In genomic region chr8:47693119-47693518, GRCm38 (mm10) we compare ENCODE assay signal across 10 mouse cellular contexts. TPM values are rescaled to one million over a fixed set of nuclear protein-coding genes. Genes with fewer than 3 reads are reported as not detected.
DNase-seq lines count a peak whose midpoint lies in the region; ATAC-seq lines count a peak whose summit lies in the region.
"Had no signal": no experiment of that assay in that cellular context is flagged by ENCODE, and none has a peak within 500 bp of the region (broad histone marks: within the 10 kb centered on the region; RNA-seq: fewer than 3 reads in every experiment).

No protein-coding gene starts in this region.

- WGBS in hindbrain, embryonic 11.5 days, result 38% methylated on average over 2 of the region's 2 CpGs
- WGBS in hindbrain, embryonic 12.5 days, result 25% methylated on average over 2 of the region's 2 CpGs

- no peak overlapping the region for H3K9ac ChIP-seq in hindbrain, embryonic 11.5 days (ENCODE audit: low read depth, low read length)
- no peak overlapping the region for H3K9ac ChIP-seq in hindbrain, embryonic 12.5 days
- H3K9ac ChIP-seq: embryonic facial prominence, embryonic 15.5 days had no signal

- H3K36me3 ChIP-seq in hindbrain, embryonic 11.5 days (ENCODE audit: control insufficient read depth, insufficient read depth, low read length), result no peaks in the 10 kb centered on the region
- H3K36me3 ChIP-seq in hindbrain, embryonic 12.5 days, result no peaks in the 10 kb centered on the region
- H3K36me3 ChIP-seq: embryonic facial prominence, embryonic 15.5 days had no signal

- 0 out of 2 replicates have a peak, but pooled peaks cover 3% of the 10 kb centered on the region for H3K27me3 ChIP-seq in hindbrain, embryonic 11.5 days (ENCODE audit: control insufficient read depth, insufficient read depth, low read length)
- peaks cover 8% of the 10 kb centered on the region; the same call in 1 of the 2 replicates for H3K27me3 ChIP-seq in hindbrain, embryonic 12.5 days
- H3K27me3 ChIP-seq: embryonic facial prominence, embryonic 15.5 days; megakaryocyte, embryonic 14.5 days had no signal

- no peaks in the 10 kb centered on the region for H3K4me1 ChIP-seq in hindbrain, embryonic 11.5 days (replicated peaks; ENCODE audit: control insufficient read depth, insufficient read depth, low read length)
- H3K4me1 ChIP-seq in hindbrain, embryonic 12.5 days, result peaks cover 7% of the 10 kb centered on the region; the same call in 1 of the 2 replicates
- H3K4me1 ChIP-seq: embryonic facial prominence, embryonic 15.5 days had no signal

- DNase-seq in hindbrain, embryonic 11.5 days (ENCODE audit: low spot score), result peak; percentile 90
- DNase-seq in ZHBTc4 (ENCODE audit: low read depth, low spot score), result peak; percentile 80
- peak; percentile 88 to 96 for DNase-seq in cerebellum, postnatal 14 days
- DNase-seq in heart, postnatal 25 days (ENCODE audit: low spot score), result peak; percentile 27
- DNase-seq in left cerebral cortex, postnatal 36 days (ENCODE audit: low spot score in 2 of 2), result peak; percentile 50 to 64
- peak; percentile 13 for DNase-seq in ovary, adult 18-20 months (ENCODE audit: low spot score)
- peak; percentile 17 to 25 for DNase-seq in thymus, adult 18-20 months

- intact Hi-C loops in heart, postnatal 25 days (cut with DNase I), result loop anchor here (5.0 kb wide), 2 partner anchors 141 to 156 kb away; no protein-coding TSS in a partner anchor
- intact Hi-C loops in left cerebral cortex, postnatal 36 days (cut with DNase I), result loop anchor here (5.0 kb wide), 2 partner anchors 136 to 161 kb away; partner anchors contain the start of genes Rwdd4a and Trappc11

- H3K9me3 ChIP-seq in hindbrain, embryonic 11.5 days (ENCODE audit: control insufficient read depth, low read length), result no peaks in the 10 kb centered on the region
- H3K9me3 ChIP-seq in hindbrain, embryonic 12.5 days (replicated peaks), result peaks cover 7% of the 10 kb centered on the region; the same call in 1 of the 2 replicates
- H3K9me3 ChIP-seq: embryonic facial prominence, embryonic 15.5 days had no signal

- no peak overlapping the region for H3K27ac ChIP-seq in hindbrain, embryonic 11.5 days (ENCODE audit: low read depth, low read length)
- no peak overlapping the region for H3K27ac ChIP-seq in hindbrain, embryonic 12.5 days
- H3K27ac ChIP-seq: embryonic facial prominence, embryonic 15.5 days had no signal

- no peak overlapping the region for H3K4me3 ChIP-seq in hindbrain, embryonic 11.5 days (ENCODE audit: low read depth, low read length)
- H3K4me3 ChIP-seq in hindbrain, embryonic 12.5 days, result no peak overlapping the region
- H3K4me3 ChIP-seq: embryonic facial prominence, embryonic 15.5 days; megakaryocyte, embryonic 14.5 days had no signal

- ATAC-seq in hindbrain, embryonic 11.5 days (ENCODE audit: low FRiP score), result no peak
- ATAC-seq in hindbrain, embryonic 12.5 days (ENCODE audit: low FRiP score), result no peak

- no peak overlapping the region for H3K4me2 ChIP-seq in hindbrain, embryonic 11.5 days (replicated peaks; ENCODE audit: low read depth, low read length)
- no peak overlapping the region for H3K4me2 ChIP-seq in hindbrain, embryonic 12.5 days (replicated peaks)
- H3K4me2 ChIP-seq: embryonic facial prominence, embryonic 15.5 days had no signal

RNA-seq across cellular contexts. Expression of gene Ing2, which starts 17.8 kb away (rescaled TPM):
- polyA plus RNA-seq in hindbrain, embryonic 11.5 days (2014; fragmentation: Nextera tagmentation; extraction: Ambion mirVana), result 13.2 and 13.3 TPM in 2 replicates
- 15.9 and 16.2 TPM in 2 replicates for polyA plus RNA-seq in hindbrain, embryonic 12.5 days (2016; fragmentation: Nextera tagmentation; extraction: Ambion mirVana)
- 1 to 10 TPM; 4.6 to 5.8 TPM for total RNA-seq in heart, postnatal 25 days (2021)
- 10 to 100 TPM; 46.5 to 55.5 TPM for total RNA-seq in left cerebral cortex, postnatal 36 days (2021)

RNA-seq across cellular contexts. Expression of gene Cdkn2aip, which starts 20.6 kb away (rescaled TPM):
- polyA plus RNA-seq in hindbrain, embryonic 11.5 days (2014; fragmentation: Nextera tagmentation; extraction: Ambion mirVana), result 46.3 and 50.8 TPM in 2 replicates
- 47.6 and 48.7 TPM in 2 replicates for polyA plus RNA-seq in hindbrain, embryonic 12.5 days (2016; fragmentation: Nextera tagmentation; extraction: Ambion mirVana)
- 10 to 100 TPM in 1 of 2 experiments, 1 to 10 TPM in 1; 9.0 to 11.0 TPM for total RNA-seq in heart, postnatal 25 days (2021)
- total RNA-seq in left cerebral cortex, postnatal 36 days (2021), result 10 to 100 TPM; 16.6 to 20.6 TPM

Comparison
In these comparisons a context has a peak if more than half of its experiments do, and no peak if none do; other contexts are left out.
1. DNase-seq: peak in every context shown above with its lines; median percentile 92 in cerebellum, postnatal 14 days; 90 in hindbrain, embryonic 11.5 days; 80 in ZHBTc4; 57 in left cerebral cortex, postnatal 36 days; 27 in heart, postnatal 25 days; 21 in thymus, adult 18-20 months; 13 in ovary, adult 18-20 months.
2. RNA of gene Ing2, which starts 17.8 kb away (total RNA-seq): 46.5 to 55.5 TPM in left cerebral cortex, postnatal 36 days; 4.6 to 5.8 TPM in heart, postnatal 25 days; every median in the first group is over 4 times any median in the second.